Mouse (Mus musculus) MEL (cell line): ENCODE measurements around the gene 1110008L16Rik.

Experiments
- CTCF ChIP-seq, 3 experiments: IDR thresholded peaks in 2 of 3; conservative IDR thresholded peaks in 1 of 3; 2 replicates each; pipeline ENCODE4 v1.5.1; 2011 to 2012; ENCODE audit warnings: low read length in 3 of 3, low read depth in 2 of 3, mild to moderate bottlenecking in 2 of 3, improper control_type of control experiment in 1 of 3, inconsistent platforms in 1 of 3, mixed read lengths in 1 of 3, moderate library complexity in 1 of 3; ENCODE audit not compliant: control insufficient read depth in 1 of 3, insufficient read depth in 1 of 3, poor library complexity in 1 of 3, severe bottlenecking in 1 of 3
- EP300 ChIP-seq, 2 experiments: IDR thresholded peaks; 2 replicates each; pipeline ENCODE4 v1.6.1; 2011; ENCODE audit warnings: improper control_type of control experiment in 2 of 2, low read length in 2 of 2, low read depth in 1 of 2, mild to moderate bottlenecking in 1 of 2
- ETS1 ChIP-seq: IDR thresholded peaks from 2 replicates; pipeline ENCODE4 v1.6.1; 2012; ENCODE audit warnings: low read depth, mild to moderate bottlenecking, inconsistent platforms, low read length, improper control_type of control experiment, moderate library complexity
- MAZ ChIP-seq: IDR thresholded peaks from 2 replicates; pipeline ENCODE4 v1.6.1; 2012; ENCODE audit warnings: low read depth, mild to moderate bottlenecking, inconsistent platforms, low read length, improper control_type of control experiment
- MXI1 ChIP-seq: IDR thresholded peaks from 2 replicates; pipeline ENCODE4 v1.6.1; 2011; ENCODE audit warnings: mild to moderate bottlenecking, low read depth, low read length, improper control_type of control experiment
- POLR2A ChIP-seq, 2 experiments: IDR thresholded peaks; 2 replicates each; pipeline ENCODE4 v1.6.1; 2011 to 2012; ENCODE audit warnings: low read length in 2 of 2, mild to moderate bottlenecking in 2 of 2, control low read depth in 1 of 2, improper control_type of control experiment in 1 of 2, low read depth in 1 of 2, moderate library complexity in 1 of 2; ENCODE audit not compliant: control insufficient read depth in 1 of 2, insufficient read depth in 1 of 2, poor library complexity in 1 of 2

GRCm38 (mm10) chr12:55329351-55329750, 30.0 kb downstream of the 1110008L16Rik start:
- TF ChIP-seq POLR2A (IDR thresholded peaks at IDR 0.05; ENCODE audit: control insufficient read depth in 1 of 2, insufficient read depth in 1 of 2, low read depth in 1 of 2, low read length in 2 of 2, poor library complexity in 1 of 2) = no peak
- TF ChIP-seq CTCF (IDR thresholded peaks at IDR 0.05 in 2 of 3, conservative IDR thresholded peaks at IDR 0.05 in 1 of 3; ENCODE audit: control insufficient read depth in 1 of 3, insufficient read depth in 1 of 3, low read depth in 2 of 3, low read length in 3 of 3, poor library complexity in 1 of 3, severe bottlenecking in 1 of 3) = no peak
- peak; percentile 100 for TF ChIP-seq EP300 (IDR thresholded peaks at IDR 0.05; ENCODE audit: low read depth in 1 of 2, low read length in 2 of 2)
- peak; percentile 38; the same call in 1 of the 2 replicates for TF ChIP-seq MAZ
- peak; percentile 63 for TF ChIP-seq MXI1
- TF ChIP-seq ETS1 = peak; percentile 97
